Mouse (Mus musculus) embryonic facial prominence, embryonic 12.5 days (tissue): ENCODE data around the gene Plcb4. TPM values are rescaled to one million over a fixed set of nuclear protein-coding genes. Genes with fewer than 3 reads are reported as not detected.
"Not testable (repeated sequence)": the region's sequence is repeated elsewhere in the genome, so short reads cannot be mapped to it uniquely, and the experiment has no call there.

ENCODE experiments used
- ATAC-seq: fragments of 200-750 bp; cut with Nextera tagmentation; 2 replicates; pipeline ENCODE4 v1.8.0; 2017; ENCODE audit not compliant: insufficient number of reproducible peaks, insufficient read depth, low FRiP score, low TSS enrichment
- H3K27ac ChIP-seq: fragments of 300-500 bp; sonication (generic); 2 replicates; pipeline ENCODE4 v1.5.1; 2016; ENCODE audit warnings: mild to moderate bottlenecking
- H3K27me3 ChIP-seq: fragments of 300-500 bp; sonication (generic); 2 replicates; pipeline ENCODE4 v1.6.1; 2016; ENCODE audit warnings: mild to moderate bottlenecking, moderate library complexity
- H3K36me3 ChIP-seq: fragments of 300-500 bp; sonication (generic); 2 replicates; pipeline ENCODE4 v1.6.1; 2016; ENCODE audit warnings: mild to moderate bottlenecking
- H3K4me1 ChIP-seq: fragments of 300-500 bp; sonication (generic); 2 replicates; pipeline ENCODE4 v1.6.1; 2016
- H3K4me2 ChIP-seq: fragments of 300-500 bp; sonication (generic); replicated peaks from 2 replicates; pipeline ENCODE4 v1.6.1; 2016; ENCODE audit warnings: mild to moderate bottlenecking, moderate library complexity
- H3K4me3 ChIP-seq: fragments of 300-500 bp; sonication (generic); 2 replicates; pipeline ENCODE4 v1.5.1; 2016; ENCODE audit warnings: mild to moderate bottlenecking
- H3K9ac ChIP-seq: fragments of 300-500 bp; sonication (generic); 2 replicates; pipeline ENCODE4 v1.6.1; 2016; ENCODE audit warnings: mild to moderate bottlenecking, moderate library complexity
- H3K9me3 ChIP-seq: fragments of 300-500 bp; sonication (generic); 2 replicates; pipeline ENCODE4 v1.6.1; 2016; ENCODE audit warnings: mild to moderate bottlenecking, moderate library complexity
- WGBS: fragments of 180-500 bp; shearing (Covaris S2); methylation state at CpG from one replicate; pipeline ENCODE4 v1.1.7; 2016; 5-methylcytosine and 5-hydroxymethylcytosine counted together
- polyA plus RNA-seq: library from polyadenylated mRNA; unstranded; fragments of >200 nt; fragmentation: Nextera tagmentation; extraction: Ambion mirVana; gene quantifications from 2 replicates; pipeline ENCODE4 v1.2.1, GENCODE M21; 2016

The Plcb4 gene
- polyA plus RNA-seq, 1 experiment from 2014 or later: 18.7 TPM

- Histone ChIP-seq H3K27ac (no peak overlapping the region), H3K4me1 (no peaks in the 10 kb centered on the region), H3K4me3 (no peak overlapping the region), H3K4me2 (no peak overlapping the region), H3K27me3 (no peaks in the 10 kb centered on the region), H3K36me3 (peaks cover 4% of the 10 kb centered on the region; the same call in 1 of the 2 replicates), H3K9me3 (no peaks in the 10 kb centered on the region), H3K9ac (no peak overlapping the region)
- WGBS: 76% methylated on average over 4 of the region's 4 CpGs
- ATAC-seq: no peak
Observed at GRCm38 (mm10) chr2:135983972-135984371, 325.2 kb downstream of the Plcb4 start.

GRCm38 (mm10) chr2:135985536-135986265 is 326.9 kb downstream of the Plcb4 start:
- H3K4me3 ChIP-seq: no peak overlapping the region
- H3K27me3 ChIP-seq: no peaks in the 10 kb centered on the region
- no peak overlapping the region for H3K27ac ChIP-seq
- H3K36me3 ChIP-seq: peaks cover 4% of the 10 kb centered on the region; the same call in 1 of the 2 replicates
- WGBS: 86% methylated on average over 15 of the region's 15 CpGs
- ATAC-seq: no peak
- no peaks in the 10 kb centered on the region for H3K9me3 ChIP-seq
- H3K4me1 ChIP-seq: no peaks in the 10 kb centered on the region
- H3K9ac ChIP-seq: no peak overlapping the region
- no peak overlapping the region for H3K4me2 ChIP-seq

- H3K36me3 ChIP-seq, H3K4me2 ChIP-seq, H3K4me3 ChIP-seq, H3K4me1 ChIP-seq, H3K9me3 ChIP-seq, H3K27me3 ChIP-seq, H3K27ac ChIP-seq, H3K9ac ChIP-seq: not testable (repeated sequence)
- 0 out of 2 replicates have a peak, but pooled peaks have one; percentile 10 for ATAC-seq
Observed at GRCm38 (mm10) chr2:135988475-135988874, 329.7 kb downstream of the Plcb4 start.

DNA sequence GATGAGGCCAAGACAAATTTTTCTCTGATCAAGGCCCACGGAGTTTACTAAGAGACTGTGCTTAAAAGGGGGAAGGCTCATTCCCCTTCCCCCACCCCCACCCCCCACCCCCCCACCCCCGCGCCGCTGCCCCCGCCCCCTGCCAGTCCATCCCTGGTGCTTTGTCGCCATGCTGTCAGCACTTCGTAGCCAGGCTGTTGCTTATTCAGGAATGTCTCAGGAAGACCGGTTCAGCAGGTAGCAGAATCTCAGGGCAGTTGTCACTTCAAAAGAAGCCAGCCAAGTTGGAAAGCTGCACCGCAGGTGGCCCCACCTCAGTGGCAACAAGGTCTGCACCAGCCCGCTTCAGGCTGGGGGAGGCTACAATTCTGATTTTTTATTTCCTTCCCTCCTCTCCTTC is 331.9 kb downstream of the Plcb4 start:
- H3K4me3 ChIP-seq, ATAC-seq, H3K9ac ChIP-seq, H3K4me2 ChIP-seq, H3K9me3 ChIP-seq, H3K27ac ChIP-seq, H3K36me3 ChIP-seq, H3K4me1 ChIP-seq, H3K27me3 ChIP-seq: not testable (repeated sequence)
- WGBS: 71% methylated on average over 10 of the region's 10 CpGs

- Histone ChIP-seq H3K27ac (no peak overlapping the region), H3K4me1 (no peaks in the 10 kb centered on the region), H3K36me3 (no peaks in the 10 kb centered on the region), H3K4me2 (no peak overlapping the region), H3K4me3 (no peak overlapping the region), H3K9me3 (no peaks in the 10 kb centered on the region), H3K27me3 (no peaks in the 10 kb centered on the region), H3K9ac (no peak overlapping the region)
- WGBS: 83% methylated on average over 11 of the region's 11 CpGs
- ATAC-seq: no peak
Observed at GRCm38 (mm10) chr2:135993314-135993713, 334.5 kb downstream of the Plcb4 start.

- H3K27me3 ChIP-seq: no peaks in the 10 kb centered on the region
- no peak overlapping the region for H3K4me2 ChIP-seq
- 87% methylated on average over 4 of the region's 4 CpGs for WGBS
- no peak overlapping the region for H3K9ac ChIP-seq
- no peaks in the 10 kb centered on the region for H3K36me3 ChIP-seq
- no peaks in the 10 kb centered on the region for H3K9me3 ChIP-seq
- no peak for ATAC-seq
- H3K4me1 ChIP-seq: no peaks in the 10 kb centered on the region
- H3K27ac ChIP-seq: no peak overlapping the region
- H3K4me3 ChIP-seq: no peak overlapping the region
Observed at GRCm38 (mm10) chr2:135995196-135995595, 336.4 kb downstream of the Plcb4 start.

DNA sequence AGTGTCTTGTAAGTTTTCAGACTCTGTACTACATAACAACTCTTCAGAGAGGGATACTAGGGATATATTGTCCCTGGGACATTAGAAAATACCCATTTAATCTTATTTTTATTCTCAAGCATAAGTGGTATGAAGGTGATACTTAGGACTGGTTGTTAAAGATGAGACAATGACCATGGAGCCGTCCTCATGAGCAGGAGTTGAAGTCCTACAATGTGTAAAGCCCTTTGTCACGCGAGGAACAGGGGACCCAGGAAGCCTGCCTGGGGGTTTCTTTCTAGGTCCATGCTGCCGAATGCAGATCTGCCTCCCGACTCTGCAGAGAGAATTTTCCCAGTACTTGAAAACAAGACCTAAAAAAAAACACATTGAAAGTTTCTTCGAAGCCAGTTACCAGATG is 338.1 kb downstream of the Plcb4 start:
- H3K27me3 ChIP-seq: no peaks in the 10 kb centered on the region
- H3K4me1 ChIP-seq: no peaks in the 10 kb centered on the region
- no peak overlapping the region for H3K4me3 ChIP-seq
- H3K27ac ChIP-seq: no peak overlapping the region
- no peaks in the 10 kb centered on the region for H3K36me3 ChIP-seq
- no peak for ATAC-seq
- H3K4me2 ChIP-seq: no peak overlapping the region
- no peaks in the 10 kb centered on the region for H3K9me3 ChIP-seq
- no peak overlapping the region for H3K9ac ChIP-seq
- WGBS: 71% methylated on average over 6 of the region's 6 CpGs

- Histone ChIP-seq H3K36me3 (no peaks in the 10 kb centered on the region), H3K4me2 (no peak overlapping the region), H3K4me3 (no peak overlapping the region), H3K9ac (no peak overlapping the region), H3K27ac (no peak overlapping the region), H3K4me1 (no peaks in the 10 kb centered on the region), H3K9me3 (no peaks in the 10 kb centered on the region), H3K27me3 (no peaks in the 10 kb centered on the region)
- WGBS: 83% methylated on average over 18 of the region's 18 CpGs
- ATAC-seq: no peak
Observed at GRCm38 (mm10) chr2:135997361-135998150, 338.7 kb downstream of the Plcb4 start.

- Histone ChIP-seq H3K4me2 (no peak overlapping the region), H3K27me3 (no peaks in the 10 kb centered on the region), H3K9me3 (no peaks in the 10 kb centered on the region), H3K9ac (no peak overlapping the region), H3K4me3 (no peak overlapping the region), H3K36me3 (no peaks in the 10 kb centered on the region), H3K4me1 (no peaks in the 10 kb centered on the region), H3K27ac (no peak overlapping the region)
- no peak for ATAC-seq
- 92% methylated on average over 7 of the region's 7 CpGs for WGBS
Observed at GRCm38 (mm10) chr2:135998886-135999285, 340.1 kb downstream of the Plcb4 start.

DNA sequence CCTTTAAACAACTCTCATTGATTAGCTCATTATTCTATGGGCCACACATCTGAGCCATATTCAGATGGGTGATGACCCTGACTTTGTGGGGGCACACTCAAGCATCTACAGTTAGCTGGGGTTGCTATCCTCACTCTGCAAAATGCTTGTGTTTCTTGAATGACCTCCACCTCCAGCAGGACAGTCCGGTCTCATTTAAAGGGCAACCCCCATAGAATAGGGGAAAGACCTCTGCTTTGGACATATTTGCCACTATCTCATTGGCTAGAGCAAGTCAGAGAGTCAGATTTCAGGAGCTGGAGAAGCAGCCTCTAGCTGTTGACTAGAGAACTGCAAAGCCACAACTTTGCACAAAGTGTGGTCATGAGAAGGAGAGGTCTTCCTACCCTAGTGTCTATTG is 340.6 kb downstream of the Plcb4 start:
- Histone ChIP-seq H3K4me1 (no peaks in the 10 kb centered on the region), H3K27me3 (no peaks in the 10 kb centered on the region), H3K4me2 (no peak overlapping the region), H3K36me3 (no peaks in the 10 kb centered on the region), H3K9me3 (no peaks in the 10 kb centered on the region), H3K4me3 (no peak overlapping the region), H3K9ac (no peak overlapping the region), H3K27ac (no peak overlapping the region)
- WGBS: 47% methylated on average over 1 of the region's 1 CpGs
- no peak for ATAC-seq

- Histone ChIP-seq H3K4me3 (no peak overlapping the region), H3K36me3 (no peaks in the 10 kb centered on the region), H3K4me2 (no peak overlapping the region), H3K27ac (no peak overlapping the region), H3K27me3 (no peaks in the 10 kb centered on the region), H3K9ac (no peak overlapping the region), H3K9me3 (no peaks in the 10 kb centered on the region), H3K4me1 (no peaks in the 10 kb centered on the region)
- ATAC-seq: no peak
- WGBS: 76% methylated on average over 5 of the region's 5 CpGs
Observed at GRCm38 (mm10) chr2:136000933-136001332, 342.1 kb downstream of the Plcb4 start.

DNA sequence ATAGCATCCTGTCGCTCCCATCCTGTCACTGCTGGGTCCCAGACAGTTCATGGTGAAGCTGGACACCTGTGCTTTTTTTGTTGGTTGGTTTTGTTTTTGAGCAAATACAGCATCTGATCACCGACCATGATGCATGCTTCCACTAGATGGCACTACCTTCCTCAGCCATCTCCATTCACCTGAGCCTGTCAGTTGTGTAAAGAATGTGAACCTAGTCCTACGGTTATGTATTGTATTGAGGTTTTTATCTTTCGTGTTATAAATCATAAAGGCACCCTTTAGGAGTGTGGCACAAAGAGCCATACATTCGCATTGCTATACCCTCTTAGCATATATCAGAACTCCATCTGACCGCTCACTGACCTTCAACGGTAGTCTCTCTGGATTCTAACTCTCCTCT is 343.3 kb downstream of the Plcb4 start:
- Histone ChIP-seq H3K27me3 (no peaks in the 10 kb centered on the region), H3K27ac (no peak overlapping the region), H3K36me3 (no peaks in the 10 kb centered on the region), H3K4me3 (no peak overlapping the region), H3K9ac (no peak overlapping the region), H3K4me1 (no peaks in the 10 kb centered on the region), H3K9me3 (no peaks in the 10 kb centered on the region), H3K4me2 (no peak overlapping the region)
- no peak for ATAC-seq
- WGBS: 54% methylated on average over 7 of the region's 7 CpGs
